Mouse (Mus musculus) T-helper 1 cell (primary cell): ENCODE measurements around the gene Gm20916.
"Not testable (repeated sequence)": the region's sequence is repeated elsewhere in the genome, so short reads cannot be mapped to it uniquely, and the experiment has no call there.

Source experiments
- in situ Hi-C: fragments of 300-600 bp; cut with MboI, MseI; formaldehyde crosslinking; loops from one replicate; pipeline ENCODE4 v1.15.1; 2025; ENCODE audit warnings: high pct_unique_total_duplicates

The Gm20916 gene

DNA sequence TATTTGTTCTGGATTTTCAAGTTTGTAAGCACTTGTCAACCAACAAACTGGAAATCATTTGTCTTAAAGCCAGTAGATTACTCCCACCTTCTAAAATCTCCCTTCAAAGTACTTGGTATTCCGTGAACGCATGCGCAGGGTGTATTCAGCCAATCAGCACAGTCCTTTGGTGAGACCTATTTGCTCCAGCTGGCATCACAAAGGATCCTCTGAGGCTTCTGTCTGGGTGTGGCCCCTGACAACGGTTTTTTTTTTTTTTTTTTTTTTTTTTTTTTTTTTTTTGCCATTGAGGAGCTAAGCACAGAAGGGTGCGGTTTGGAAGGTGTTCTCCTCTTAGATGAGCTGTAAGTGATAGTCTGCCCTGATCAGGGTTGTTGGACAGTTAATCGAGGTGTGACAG lies at the start of gene Gm20916:
TSS of gene Gm20916 (plus strand) at position 301 of the 400 bp plus-strand sequence.
- in situ Hi-C loops, result not testable (repeated sequence)
